Mouse (Mus musculus) cerebellum, adult 11-12 months (tissue): ENCODE results near the gene Mast1.

Experiments
- DNase-seq: peaks from one replicate; pipeline ENCODE4 v3.0.0; 2022

Gene Mast1

GRCm38 (mm10) chr8:84937620-84938485 is 694 bp upstream of the Mast1 start:
- DNase-seq = peak; percentile 61

GRCm38 (mm10) chr8:84936041-84936961 is 858 bp downstream of the Mast1 start:
- DNase-seq = peak; percentile 48

- DNase-seq = peak; percentile 75
Observed at GRCm38 (mm10) chr8:84935489-84935888, 1.7 kb downstream of the Mast1 start.

- DNase-seq = peak; percentile 90
Observed at GRCm38 (mm10) chr8:84934860-84935259, 2.3 kb downstream of the Mast1 start.

GRCm38 (mm10) chr8:84933767-84934559 is 3.2 kb downstream of the Mast1 start:
- peak; percentile 65 for DNase-seq

- peak; percentile 23 for DNase-seq
Observed at GRCm38 (mm10) chr8:84930582-84930981, 6.6 kb downstream of the Mast1 start.

GRCm38 (mm10) chr8:84928456-84929306 is 8.5 kb downstream of the Mast1 start:
- DNase-seq = peak; percentile 80

- DNase-seq = peak; percentile 28
Observed at GRCm38 (mm10) chr8:84927513-84927912, 9.6 kb downstream of the Mast1 start.

- no peak for DNase-seq
Observed at GRCm38 (mm10) chr8:84925557-84925956, 11.6 kb downstream of the Mast1 start.

- DNase-seq = no peak
Observed at GRCm38 (mm10) chr8:84921596-84921995, 15.6 kb downstream of the Mast1 start.

GRCm38 (mm10) chr8:84918646-84919045 is 18.5 kb downstream of the Mast1 start:
- DNase-seq = no peak

GRCm38 (mm10) chr8:84917781-84918180 is 19.4 kb downstream of the Mast1 start:
- no peak for DNase-seq

GRCm38 (mm10) chr8:84915269-84915668 is 21.9 kb downstream of the Mast1 start:
- DNase-seq = no peak

- no peak for DNase-seq
Observed at GRCm38 (mm10) chr8:84913960-84914359, 23.2 kb downstream of the Mast1 start.

- no peak for DNase-seq
Observed at GRCm38 (mm10) chr8:84913502-84913900, 23.7 kb downstream of the Mast1 start.

GRCm38 (mm10) chr8:84912895-84913501 is 24.2 kb downstream of the Mast1 start:
- DNase-seq = peak; percentile 93

GRCm38 (mm10) chr8:84912391-84912790 is 24.8 kb downstream of the Mast1 start:
- DNase-seq = no peak

GRCm38 (mm10) chr8:84911854-84912253 is 25.3 kb downstream of the Mast1 start:
- DNase-seq = no peak

GRCm38 (mm10) chr8:84910551-84910950 is 26.6 kb downstream of the Mast1 start:
- DNase-seq = peak; percentile 88

GRCm38 (mm10) chr8:84909949-84910348 is 27.2 kb downstream of the Mast1 start:
- no peak for DNase-seq

- DNase-seq = no peak
Observed at GRCm38 (mm10) chr8:84909162-84909767, 27.9 kb downstream of the Mast1 start.
